Mouse (Mus musculus) embryonic fibroblast, embryonic 13.5 days (primary cell): Measurements from ENCODE around the gene Polq.

Experiments
- CTCF ChIP-seq: IDR thresholded peaks from 2 replicates; pipeline ENCODE4 v1.5.1; 2011; ENCODE audit warnings: mild to moderate bottlenecking, control low read depth, low read length, moderate library complexity, borderline replicate concordance; ENCODE audit not compliant: insufficient read depth
- POLR2A ChIP-seq: IDR thresholded peaks from 2 replicates; pipeline ENCODE4 v1.6.1; 2011; ENCODE audit warnings: low read depth, mild to moderate bottlenecking, control low read depth, low read length, moderate library complexity

DNA sequence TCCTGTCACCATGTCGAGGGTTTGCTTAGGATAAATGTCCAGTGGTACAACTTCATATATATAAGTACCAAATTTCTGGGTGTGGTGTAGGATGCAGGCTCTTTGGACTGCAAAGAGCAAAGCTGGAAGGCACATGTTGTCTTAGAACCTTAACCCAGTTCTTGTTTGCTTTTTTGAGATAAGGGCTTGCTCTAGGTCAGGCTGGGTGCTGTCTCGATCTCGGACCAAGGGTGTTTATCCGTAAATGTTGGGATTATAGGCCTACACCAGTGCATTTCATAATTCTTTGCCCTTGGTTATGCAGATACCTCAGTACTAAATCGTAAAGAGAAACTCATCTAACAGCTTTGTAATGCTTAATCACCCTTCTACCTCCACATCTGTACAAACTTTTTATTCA, 750 bp downstream of the Polq start:
- TF ChIP-seq CTCF (no peak), POLR2A (no peak)
